Mouse (Mus musculus) liver, embryonic 14.5 days (tissue): ENCODE measurements at regions not wholly inside any gene's neighbourhood (a gene's known extent, or its start where the extent isn't known, plus 50 kb on each side); places are given as distances from the start of the nearest gene placed in this dataset.

Experiments used
- ATAC-seq: fragments of 200-750 bp; cut with Nextera tagmentation; 2 replicates; pipeline ENCODE4 v1.8.0; 2017; ENCODE audit warnings: moderate number of reproducible peaks, mild to moderate bottlenecking, moderate library complexity; ENCODE audit not compliant: insufficient read depth
- DNase-seq, 3 experiments: peaks; one replicate each; pipeline ENCODE4 v3.0.0-alpha.2; 2012 to 2013; ENCODE audit warnings: low read depth in 3 of 3, low spot score in 3 of 3
- H3K27ac ChIP-seq: fragments of 300-500 bp; sonication (generic); 2 replicates; pipeline ENCODE4 v1.5.1; 2014; ENCODE audit warnings: moderate library complexity, mild to moderate bottlenecking, control low read depth, inconsistent platforms
- H3K27me3 ChIP-seq: fragments of 300-500 bp; sonication (generic); 2 replicates; pipeline ENCODE4 v1.6.1; 2014; ENCODE audit warnings: mild to moderate bottlenecking, low read length, moderate library complexity; ENCODE audit not compliant: control insufficient read depth, insufficient read depth
- H3K36me3 ChIP-seq: fragments of 300-500 bp; sonication (generic); replicated peaks from 2 replicates; pipeline ENCODE4 v1.6.1; 2014; ENCODE audit warnings: low read depth; ENCODE audit not compliant: control insufficient read depth, insufficient read depth
- H3K4me1 ChIP-seq, 2 experiments: fragments of 200-500 bp in 1 of 2; fragments of 300-500 bp in 1 of 2; sonication (generic) in 1 of 2; replicated peaks; 2 replicates each; pipeline ENCODE4 v1.6.1; 2012 to 2014; ENCODE audit warnings: antibody characterized with exemption in 1 of 2, inconsistent platforms in 1 of 2, low read length in 1 of 2; ENCODE audit not compliant: control insufficient read depth in 2 of 2, insufficient read depth in 2 of 2
- H3K4me2 ChIP-seq: fragments of 300-500 bp; sonication (generic); 2 replicates; pipeline ENCODE4 v1.6.1; 2014; ENCODE audit warnings: low read depth, mild to moderate bottlenecking, control low read depth, moderate library complexity
- H3K4me3 ChIP-seq, 2 experiments: fragments of 200-500 bp in 1 of 2; fragments of 300-500 bp in 1 of 2; sonication (generic) in 1 of 2; 2 replicates each; pipeline ENCODE4 v1.5.1; 2012 to 2014; ENCODE audit warnings: low read depth in 2 of 2, low read length in 2 of 2, mild to moderate bottlenecking in 2 of 2, control low read depth in 1 of 2, inconsistent platforms in 1 of 2, moderate library complexity in 1 of 2; ENCODE audit not compliant: insufficient read depth in 1 of 2
- H3K9ac ChIP-seq: fragments of 300-500 bp; sonication (generic); replicated peaks from 2 replicates; pipeline ENCODE4 v1.6.1; 2014; ENCODE audit warnings: mild to moderate bottlenecking, control low read depth, moderate library complexity
- H3K9me3 ChIP-seq: fragments of 300-500 bp; sonication (generic); 2 replicates; pipeline ENCODE4 v1.6.1; 2016; ENCODE audit warnings: low read length, mixed read lengths; ENCODE audit not compliant: control insufficient read depth
- CTCF ChIP-seq: IDR thresholded peaks from 2 replicates; pipeline ENCODE4 v1.5.1; 2016; ENCODE audit warnings: antibody characterized with exemption, low read depth, control low read depth
- EP300 ChIP-seq: IDR thresholded peaks from 2 replicates; pipeline ENCODE4 v1.6.1; 2016; ENCODE audit warnings: antibody characterized with exemption, low read depth
- WGBS: fragments of 180-500 bp; shearing (Covaris S2); extraction: QIAGEN DNeasy Blood & Tissue Kit; methylation state at CpG from one replicate; pipeline ENCODE4 v1.1.7; 2014; ENCODE audit not compliant: insufficient replicate concordance; 5-methylcytosine and 5-hydroxymethylcytosine counted together

- Histone ChIP-seq H3K9ac (no peak overlapping the region), H3K4me1 (no peaks in the 10 kb centered on the region), H3K4me2 (no peak overlapping the region), H3K27ac (no peak overlapping the region), H3K36me3 (no peaks in the 10 kb centered on the region), H3K4me3 (no peak overlapping the region), H3K9me3 (no peaks in the 10 kb centered on the region), H3K27me3 (no peaks in the 10 kb centered on the region)
- DNase-seq (no peak), ATAC-seq (no peak)
- TF ChIP-seq EP300 (no peak), CTCF (no peak)
- 65% methylated on average over 5 of the region's 5 CpGs for WGBS
These were observed 215.8 kb downstream of the Sec23ip start for GRCm38 (mm10) chr7:128960575-128960974.

- Histone ChIP-seq H3K27me3 (no peaks in the 10 kb centered on the region), H3K4me1 (no peaks in the 10 kb centered on the region), H3K4me3 (no peak overlapping the region), H3K27ac (no peak overlapping the region), H3K4me2 (no peak overlapping the region), H3K9ac (no peak overlapping the region), H3K36me3 (no peaks in the 10 kb centered on the region), H3K9me3 (no peaks in the 10 kb centered on the region)
- DNase-seq (no peak), ATAC-seq (no peak)
- TF ChIP-seq CTCF: no peak
- TF ChIP-seq EP300: no peak
- WGBS: 49% methylated on average over 4 of the region's 4 CpGs
These were observed 235.2 kb downstream of the Sec23ip start for GRCm38 (mm10) chr7:128979904-128980303.

GRCm38 (mm10) chr7:128980827-128981226, 236.1 kb downstream of the Sec23ip start:
- Histone ChIP-seq H3K27me3 (no peaks in the 10 kb centered on the region), H3K27ac (no peak overlapping the region), H3K9ac (no peak overlapping the region), H3K36me3 (no peaks in the 10 kb centered on the region), H3K9me3 (no peaks in the 10 kb centered on the region), H3K4me2 (no peak overlapping the region), H3K4me1 (no peaks in the 10 kb centered on the region), H3K4me3 (no peak overlapping the region)
- WGBS: 51% methylated on average over 7 of the region's 7 CpGs
- ATAC-seq: no peak
- DNase-seq: no peak
- TF ChIP-seq CTCF: no peak

GRCm38 (mm10) chr7:128998759-128999158, 254.0 kb downstream of the Sec23ip start:
- H3K4me2 ChIP-seq: no peak overlapping the region
- H3K9ac ChIP-seq: no peak overlapping the region
- TF ChIP-seq EP300 (no peak), CTCF (no peak)
- WGBS: 44% methylated on average over 4 of the region's 4 CpGs
- no peaks in the 10 kb centered on the region for H3K9me3 ChIP-seq
- H3K27me3 ChIP-seq: no peaks in the 10 kb centered on the region
- H3K4me3 ChIP-seq: no peak overlapping the region
- no peak overlapping the region for H3K27ac ChIP-seq
- no peaks in the 10 kb centered on the region for H3K4me1 ChIP-seq
- H3K36me3 ChIP-seq: no peaks in the 10 kb centered on the region
- DNase-seq: no peak
- no peak for ATAC-seq

GRCm38 (mm10) chr7:129002419-129002818, 254.4 kb upstream of the Plpp4 start:
- Histone ChIP-seq H3K4me3 (no peak overlapping the region), H3K9ac (no peak overlapping the region), H3K9me3 (no peaks in the 10 kb centered on the region), H3K27ac (no peak overlapping the region), H3K36me3 (no peaks in the 10 kb centered on the region), H3K27me3 (no peaks in the 10 kb centered on the region), H3K4me2 (no peak overlapping the region), H3K4me1 (no peaks in the 10 kb centered on the region)
- no peak for TF ChIP-seq EP300
- no peak for TF ChIP-seq CTCF
- ATAC-seq (no peak), DNase-seq (no peak)
- WGBS: 63% methylated on average over 5 of the region's 5 CpGs
